Mouse (Mus musculus) right cerebral cortex, postnatal 25 days (tissue): Measurements from ENCODE around the gene Mcpt8.
"Not testable (repeated sequence)": the region's sequence is repeated elsewhere in the genome, so short reads cannot be mapped to it uniquely, and the experiment has no call there.

ENCODE experiments used
- DNase-seq: peaks from one replicate; pipeline ENCODE4 v3.0.0; 2022

The Mcpt8 gene

GRCm38 (mm10) chr14:56085167-56085566 lies at the start of gene Mcpt8:
Gene Mcpt8 (minus strand): TSS chr14:56085273.
- DNase-seq, result no peak

GRCm38 (mm10) chr14:56133675-56134074 lies 48.6 kb upstream of the Mcpt8 start:
- DNase-seq, result not testable (repeated sequence)

- DNase-seq, result not testable (repeated sequence)
These were observed 47.4 kb upstream of the Mcpt8 start, which contains the start of gene Gzmd for GRCm38 (mm10) chr14:56132508-56132907. Gene Gzmd (minus strand): TSS chr14:56132608.

- DNase-seq, result no peak
These were observed 43.3 kb upstream of the Mcpt8 start for GRCm38 (mm10) chr14:56128341-56128740.

GRCm38 (mm10) chr14:56123516-56123915 lies 38.4 kb upstream of the Mcpt8 start:
- DNase-seq, result no peak

GRCm38 (mm10) chr14:56120525-56120924 lies 35.5 kb upstream of the Mcpt8 start, which contains the start of gene Gzme:
Gene Gzme (minus strand): TSS chr14:56120625.
- no peak for DNase-seq

GRCm38 (mm10) chr14:56115531-56116310 lies 30.6 kb upstream of the Mcpt8 start:
- DNase-seq, result not testable (repeated sequence)

GRCm38 (mm10) chr14:56105447-56106180 lies 20.5 kb upstream of the Mcpt8 start:
- DNase-seq, result no peak

- no peak for DNase-seq
These were observed 19.9 kb upstream of the Mcpt8 start for GRCm38 (mm10) chr14:56105016-56105415.

GRCm38 (mm10) chr14:56103452-56103851 lies 18.4 kb upstream of the Mcpt8 start:
- no peak for DNase-seq

- no peak for DNase-seq
These were observed 17.3 kb upstream of the Mcpt8 start, which contains the start of gene Ctsg for GRCm38 (mm10) chr14:56102386-56102785. Gene Ctsg (minus strand): TSS chr14:56102574.

- no peak for DNase-seq
These were observed 13.9 kb upstream of the Mcpt8 start for GRCm38 (mm10) chr14:56098940-56099339.

GRCm38 (mm10) chr14:56097597-56097996 lies 12.5 kb upstream of the Mcpt8 start:
- no peak for DNase-seq

GRCm38 (mm10) chr14:56093353-56093752 lies 8.3 kb upstream of the Mcpt8 start:
- no peak for DNase-seq

GRCm38 (mm10) chr14:56086711-56087110 lies 1.6 kb upstream of the Mcpt8 start:
- no peak for DNase-seq

GRCm38 (mm10) chr14:56082016-56082415 lies 3.1 kb downstream of the Mcpt8 start:
- DNase-seq, result no peak

GRCm38 (mm10) chr14:56062213-56062612 lies 22.9 kb downstream of the Mcpt8 start, which contains the start of gene Mcpt4:
Gene Mcpt4 (minus strand): TSS chr14:56062313.
- not testable (repeated sequence) for DNase-seq

GRCm38 (mm10) chr14:56057722-56058121 lies 27.4 kb downstream of the Mcpt8 start:
- no peak for DNase-seq

- DNase-seq, result no peak
These were observed 29.7 kb downstream of the Mcpt8 start for GRCm38 (mm10) chr14:56055408-56055807.

- not testable (repeated sequence) for DNase-seq
These were observed 43.3 kb downstream of the Mcpt8 start, which contains the start of gene Mcpt2 for GRCm38 (mm10) chr14:56041792-56042191. Gene Mcpt2 (plus strand): TSS chr14:56042041.

GRCm38 (mm10) chr14:56034433-56034832 lies 50.6 kb downstream of the Mcpt8 start:
- no peak for DNase-seq
